Mouse (Mus musculus) embryonic facial prominence, embryonic 15.5 days (tissue): ENCODE measurements around the gene Clmn. TPM values are rescaled to one million over a fixed set of nuclear protein-coding genes. Genes with fewer than 3 reads are reported as not detected.
A peak's percentile ranks its signal among the peaks of the same experiment; 100 is the strongest.

ENCODE experiments used
- ATAC-seq: fragments of 200-750 bp; cut with Nextera tagmentation; 2 replicates; pipeline ENCODE4 v1.8.0; 2017; ENCODE audit warnings: low read depth, moderate TSS enrichment; ENCODE audit not compliant: insufficient number of reproducible peaks, low FRiP score, low TSS enrichment
- H3K27ac ChIP-seq: fragments of 300-500 bp; sonication (generic); replicated peaks from 2 replicates; pipeline ENCODE4 v1.5.1; 2015; ENCODE audit warnings: mild to moderate bottlenecking, inconsistent platforms
- H3K27me3 ChIP-seq: fragments of 300-500 bp; sonication (generic); 2 replicates; pipeline ENCODE4 v1.6.1; 2015; ENCODE audit warnings: inconsistent platforms
- H3K36me3 ChIP-seq: fragments of 300-500 bp; sonication (generic); 2 replicates; pipeline ENCODE4 v1.6.1; 2015; ENCODE audit warnings: mild to moderate bottlenecking, inconsistent platforms
- H3K4me1 ChIP-seq: fragments of 300-500 bp; sonication (generic); 2 replicates; pipeline ENCODE4 v1.6.1; 2015; ENCODE audit warnings: inconsistent platforms
- H3K4me2 ChIP-seq: fragments of 300-500 bp; sonication (generic); replicated peaks from 2 replicates; pipeline ENCODE4 v1.6.1; 2015; ENCODE audit warnings: mild to moderate bottlenecking, inconsistent platforms
- H3K4me3 ChIP-seq: fragments of 300-500 bp; sonication (generic); replicated peaks from 2 replicates; pipeline ENCODE4 v1.5.1; 2015; ENCODE audit warnings: mild to moderate bottlenecking, inconsistent platforms
- H3K9ac ChIP-seq: fragments of 300-500 bp; sonication (generic); 2 replicates; pipeline ENCODE4 v1.6.1; 2015; ENCODE audit warnings: inconsistent platforms
- H3K9me3 ChIP-seq: fragments of 300-500 bp; sonication (generic); replicated peaks from 2 replicates; pipeline ENCODE4 v1.6.1; 2016; ENCODE audit warnings: inconsistent platforms
- WGBS: fragments of 180-500 bp; shearing (Covaris S2); methylation state at CpG from one replicate; pipeline ENCODE4 v1.1.7; 2015; 5-methylcytosine and 5-hydroxymethylcytosine counted together
- polyA plus RNA-seq: library from polyadenylated mRNA; unstranded; fragments of >200 nt; fragmentation: Nextera tagmentation; extraction: Ambion mirVana; gene quantifications from 2 replicates; pipeline ENCODE4 v1.2.1, GENCODE M21; 2015

The Clmn gene
- polyA plus RNA-seq, 1 experiment from 2014 or later, result 4.1 TPM

GRCm38 (mm10) chr12:104777603-104778002 is 87.3 kb downstream of the Clmn start:
- no peak for ATAC-seq
- Histone ChIP-seq H3K4me1 (no peaks in the 10 kb centered on the region), H3K27ac (no peak overlapping the region), H3K9me3 (no peaks in the 10 kb centered on the region), H3K4me2 (no peak overlapping the region), H3K9ac (no peak overlapping the region), H3K27me3 (no peaks in the 10 kb centered on the region), H3K36me3 (0 out of 2 replicates have a peak, but pooled peaks cover under 1% of the 10 kb centered on the region), H3K4me3 (no peak overlapping the region)
- 85% methylated on average over 1 of the region's 1 CpGs for WGBS

GRCm38 (mm10) chr12:104771941-104772340 is 92.9 kb downstream of the Clmn start:
- Histone ChIP-seq H3K27me3 (no peaks in the 10 kb centered on the region), H3K4me2 (no peak overlapping the region), H3K4me1 (0 out of 2 replicates have a peak, but pooled peaks cover 9% of the 10 kb centered on the region), H3K36me3 (no peaks in the 10 kb centered on the region), H3K4me3 (no peak overlapping the region), H3K9ac (no peak overlapping the region), H3K9me3 (no peaks in the 10 kb centered on the region), H3K27ac (no peak overlapping the region)
- ATAC-seq, result no peak
- 80% methylated on average over 2 of the region's 2 CpGs for WGBS

- H3K4me3 ChIP-seq, result no peak overlapping the region
- H3K9me3 ChIP-seq, result no peaks in the 10 kb centered on the region
- ATAC-seq, result no peak
- H3K27ac ChIP-seq, result no peak overlapping the region
- no peaks in the 10 kb centered on the region for H3K27me3 ChIP-seq
- H3K9ac ChIP-seq, result no peak overlapping the region
- WGBS, result 70% methylated on average over 10 of the region's 10 CpGs
- H3K4me2 ChIP-seq, result no peak overlapping the region
- 0 out of 2 replicates have a peak, but pooled peaks cover 9% of the 10 kb centered on the region for H3K4me1 ChIP-seq
- H3K36me3 ChIP-seq, result no peaks in the 10 kb centered on the region
Observed at GRCm38 (mm10) chr12:104769201-104769785, 95.6 kb downstream of the Clmn start.

- 80% methylated on average over 4 of the region's 4 CpGs for WGBS
Observed at GRCm38 (mm10) chr12:104767183-104767582, 97.7 kb downstream of the Clmn start.

GRCm38 (mm10) chr12:104765761-104766160 is 99.1 kb downstream of the Clmn start:
- Histone ChIP-seq H3K4me3 (no peak overlapping the region), H3K27ac (no peak overlapping the region), H3K9me3 (no peaks in the 10 kb centered on the region), H3K4me2 (no peak overlapping the region), H3K4me1 (0 out of 2 replicates have a peak, but pooled peaks cover 6% of the 10 kb centered on the region), H3K27me3 (no peaks in the 10 kb centered on the region), H3K9ac (no peak overlapping the region), H3K36me3 (no peaks in the 10 kb centered on the region)
- WGBS, result 84% methylated on average over 7 of the region's 7 CpGs
- no peak for ATAC-seq

More at GRCm38 (mm10) chr12:104767183-104767582, 97.7 kb downstream of the Clmn start:
- no peak for ATAC-seq
- Histone ChIP-seq H3K4me2 (no peak overlapping the region), H3K9me3 (no peaks in the 10 kb centered on the region), H3K36me3 (no peaks in the 10 kb centered on the region), H3K27me3 (no peaks in the 10 kb centered on the region), H3K4me3 (no peak overlapping the region), H3K9ac (no peak overlapping the region), H3K27ac (no peak overlapping the region), H3K4me1 (0 out of 2 replicates have a peak, but pooled peaks cover 9% of the 10 kb centered on the region)

- Histone ChIP-seq H3K4me1 (0 out of 2 replicates have a peak, but pooled peaks cover 6% of the 10 kb centered on the region), H3K27me3 (no peaks in the 10 kb centered on the region), H3K36me3 (no peaks in the 10 kb centered on the region), H3K27ac (no peak overlapping the region), H3K9me3 (no peaks in the 10 kb centered on the region), H3K9ac (no peak overlapping the region), H3K4me3 (no peak overlapping the region), H3K4me2 (no peak overlapping the region)
- no peak for ATAC-seq
- WGBS, result 72% methylated on average over 5 of the region's 5 CpGs
Observed at GRCm38 (mm10) chr12:104765116-104765515, 99.8 kb downstream of the Clmn start.

- H3K9me3 ChIP-seq, result no peaks in the 10 kb centered on the region
- H3K4me1 ChIP-seq, result 0 out of 2 replicates have a peak, but pooled peaks cover 6% of the 10 kb centered on the region
- H3K27me3 ChIP-seq, result no peaks in the 10 kb centered on the region
- H3K4me2 ChIP-seq, result no peak overlapping the region
- H3K9ac ChIP-seq, result no peak overlapping the region
- no peak overlapping the region for H3K4me3 ChIP-seq
- WGBS, result 56% methylated on average over 6 of the region's 6 CpGs
- H3K27ac ChIP-seq, result no peak overlapping the region
- no peak for ATAC-seq
- no peaks in the 10 kb centered on the region for H3K36me3 ChIP-seq
Observed at GRCm38 (mm10) chr12:104763918-104764317, 101.0 kb downstream of the Clmn start.

GRCm38 (mm10) chr12:104761411-104761810 is 103.5 kb downstream of the Clmn start:
- no peaks in the 10 kb centered on the region for H3K27me3 ChIP-seq
- no peaks in the 10 kb centered on the region for H3K36me3 ChIP-seq
- H3K9me3 ChIP-seq, result no peaks in the 10 kb centered on the region
- H3K4me3 ChIP-seq, result no peak overlapping the region
- WGBS, result 83% methylated on average over 8 of the region's 8 CpGs
- H3K4me2 ChIP-seq, result no peak overlapping the region
- no peaks in the 10 kb centered on the region for H3K4me1 ChIP-seq
- no peak overlapping the region for H3K27ac ChIP-seq
- no peak overlapping the region for H3K9ac ChIP-seq
- ATAC-seq, result no peak

- Histone ChIP-seq H3K27ac (no peak overlapping the region), H3K9ac (no peak overlapping the region), H3K4me2 (no peak overlapping the region), H3K4me1 (peaks cover 3% of the 10 kb centered on the region; the same call in 1 of the 2 replicates), H3K9me3 (no peaks in the 10 kb centered on the region), H3K36me3 (no peaks in the 10 kb centered on the region), H3K27me3 (no peaks in the 10 kb centered on the region), H3K4me3 (no peak overlapping the region)
- ATAC-seq, result no peak
- WGBS, result 83% methylated on average over 7 of the region's 7 CpGs
Observed at GRCm38 (mm10) chr12:104758066-104758465, 106.8 kb downstream of the Clmn start.

GRCm38 (mm10) chr12:104753686-104754085 is 111.2 kb downstream of the Clmn start:
- 64% methylated on average over 4 of the region's 4 CpGs for WGBS
- Histone ChIP-seq H3K27me3 (no peaks in the 10 kb centered on the region), H3K4me3 (no peak overlapping the region), H3K36me3 (no peaks in the 10 kb centered on the region), H3K4me1 (peaks cover 30% of the 10 kb centered on the region), H3K9me3 (no peaks in the 10 kb centered on the region), H3K9ac (no peak overlapping the region), H3K27ac (no peak overlapping the region), H3K4me2 (no peak overlapping the region)
- no peak for ATAC-seq

- ATAC-seq, result peak; percentile 95
- no peaks in the 10 kb centered on the region for H3K9me3 ChIP-seq
- WGBS, result under 1% methylated on average over 90 of the region's 94 CpGs
- peak within 1 kb of the TSS; percentile 86 for H3K4me2 ChIP-seq
- H3K36me3 ChIP-seq, result no peaks in the 10 kb centered on the region
- peak within 1 kb of the TSS; percentile 78 for H3K9ac ChIP-seq
- peaks cover 34% of the 10 kb centered on the region for H3K4me1 ChIP-seq
- H3K27ac ChIP-seq, result peak within 1 kb of the TSS; percentile 94
- no peaks in the 10 kb centered on the region for H3K27me3 ChIP-seq
- peak within 1 kb of the TSS; percentile 69 for H3K4me3 ChIP-seq
Observed at GRCm38 (mm10) chr12:104751814-104752765, 112.8 kb downstream of the Clmn start, which contains the start of gene Dicer1. Gene Dicer1, minus strand, starts transcription at chr12:104751952.
